Mouse (Mus musculus) neural tube, embryonic 12.5 days (tissue): ENCODE measurements around the gene Chst2. TPM values are rescaled to one million over a fixed set of nuclear protein-coding genes. Genes with fewer than 3 reads are reported as not detected.
A peak's percentile ranks its signal among the peaks of the same experiment; 100 is the strongest.

Source experiments
- ATAC-seq: fragments of 200-750 bp; cut with Nextera tagmentation; 2 replicates; pipeline ENCODE4 v1.8.0; 2017; ENCODE audit warnings: low read depth, mild to moderate bottlenecking, moderate TSS enrichment, moderate library complexity; ENCODE audit not compliant: low FRiP score
- H3K27ac ChIP-seq: fragments of 300-500 bp; sonication (generic); 2 replicates; pipeline ENCODE4 v1.5.1; 2016
- H3K27me3 ChIP-seq: fragments of 300-500 bp; sonication (generic); replicated peaks from 2 replicates; pipeline ENCODE4 v1.6.1; 2016; ENCODE audit warnings: mild to moderate bottlenecking
- H3K36me3 ChIP-seq: fragments of 300-500 bp; sonication (generic); 2 replicates; pipeline ENCODE4 v1.6.1; 2016; ENCODE audit warnings: mild to moderate bottlenecking
- H3K4me1 ChIP-seq: fragments of 300-500 bp; sonication (generic); 2 replicates; pipeline ENCODE4 v1.6.1; 2016
- H3K4me2 ChIP-seq: fragments of 300-500 bp; sonication (generic); replicated peaks from 2 replicates; pipeline ENCODE4 v1.6.1; 2016; ENCODE audit warnings: mild to moderate bottlenecking
- H3K4me3 ChIP-seq: fragments of 300-500 bp; sonication (generic); 2 replicates; pipeline ENCODE4 v1.5.1; 2016
- H3K9ac ChIP-seq: fragments of 300-500 bp; sonication (generic); 2 replicates; pipeline ENCODE4 v1.6.1; 2016; ENCODE audit warnings: mild to moderate bottlenecking
- H3K9me3 ChIP-seq: fragments of 300-500 bp; sonication (generic); 2 replicates; pipeline ENCODE4 v1.6.1; 2016; ENCODE audit warnings: mild to moderate bottlenecking
- WGBS: fragments of 180-500 bp; shearing (Covaris S2); methylation state at CpG from one replicate; pipeline ENCODE4 v1.1.7; 2016; 5-methylcytosine and 5-hydroxymethylcytosine counted together
- polyA plus RNA-seq: library from polyadenylated mRNA; unstranded; fragments of >200 nt; fragmentation: Nextera tagmentation; extraction: Ambion mirVana; gene quantifications from 2 replicates; pipeline ENCODE4 v1.2.1, GENCODE M21; 2016

Gene Chst2
- polyA plus RNA-seq: 6.5 and 8.2 TPM in 2 replicates

DNA sequence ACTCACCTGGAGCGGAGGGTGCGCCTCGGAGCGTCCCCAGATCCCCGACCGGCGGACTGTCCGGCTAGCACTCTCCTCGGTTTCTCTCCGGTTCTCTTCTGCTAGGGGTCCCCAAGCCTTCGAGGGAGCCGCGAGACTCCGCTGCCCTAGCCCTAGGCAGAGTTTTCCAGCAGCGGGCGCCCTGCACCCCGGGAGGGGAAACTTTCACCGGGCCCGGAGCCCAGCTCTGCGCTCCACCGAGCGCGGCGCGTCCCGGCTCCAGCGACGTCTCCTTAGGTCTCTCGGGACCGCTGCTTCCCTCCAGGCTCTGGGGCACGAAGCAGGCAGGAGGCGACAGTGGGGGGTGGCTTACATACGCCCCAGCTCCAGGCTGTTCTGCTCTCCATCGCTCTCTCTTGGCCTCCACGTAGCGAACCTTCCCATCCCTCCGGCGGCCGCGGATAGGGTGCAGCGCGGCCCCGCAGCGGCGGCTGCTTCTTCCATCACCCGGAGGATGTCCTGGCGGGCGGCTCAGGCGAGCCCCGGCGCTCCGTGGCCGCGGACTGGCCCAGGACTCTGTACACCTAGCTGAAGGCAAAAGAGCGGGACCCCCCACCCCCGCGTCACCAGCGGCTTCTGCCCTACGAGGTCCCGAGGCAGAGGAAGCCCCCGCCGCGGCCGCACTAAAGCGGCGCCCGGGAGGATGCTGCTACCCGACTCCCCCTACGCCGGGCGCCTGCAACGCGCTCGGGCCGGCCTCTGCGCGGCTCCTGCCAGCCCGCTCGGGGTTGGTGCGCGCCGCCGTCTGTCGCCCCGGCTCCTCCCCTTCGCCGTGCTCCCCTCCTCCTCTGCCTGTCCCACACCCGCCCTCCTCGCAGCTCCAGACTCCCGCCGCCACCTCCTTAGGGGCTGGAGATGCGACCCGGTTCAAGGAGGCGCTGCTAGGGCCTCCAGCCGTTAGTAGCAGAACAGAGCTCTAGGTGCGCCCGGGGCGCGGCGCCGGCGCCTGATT lies at the start of gene Chst2:
Gene Chst2, minus strand, starts transcription at position 152 of the 991 bp plus-strand sequence.
- H3K36me3 ChIP-seq: no peaks in the 10 kb centered on the region
- H3K9ac ChIP-seq: peak within 1 kb of the TSS; percentile 81
- peak within 1 kb of the TSS; percentile 26; the same call in 1 of the 2 replicates for H3K27ac ChIP-seq
- peak; percentile 93 for ATAC-seq
- H3K4me3 ChIP-seq: peak within 1 kb of the TSS; percentile 76
- 0 out of 2 replicates have a peak, but pooled peaks cover 6% of the 10 kb centered on the region for H3K27me3 ChIP-seq
- H3K4me2 ChIP-seq: peak within 1 kb of the TSS; percentile 98
- H3K4me1 ChIP-seq: peaks cover 17% of the 10 kb centered on the region
- H3K9me3 ChIP-seq: no peaks in the 10 kb centered on the region
- WGBS: under 1% methylated on average over 99 of the region's 102 CpGs

- Histone ChIP-seq H3K9ac (no peak overlapping the region), H3K27me3 (no peaks in the 10 kb centered on the region), H3K4me3 (no peak overlapping the region), H3K9me3 (no peaks in the 10 kb centered on the region), H3K4me1 (no peaks in the 10 kb centered on the region), H3K4me2 (no peak overlapping the region), H3K27ac (no peak overlapping the region), H3K36me3 (no peaks in the 10 kb centered on the region)
- 66% methylated on average over 3 of the region's 3 CpGs for WGBS
- ATAC-seq: no peak
Observed at GRCm38 (mm10) chr9:95451931-95452330, 45.4 kb upstream of the Chst2 start.

DNA sequence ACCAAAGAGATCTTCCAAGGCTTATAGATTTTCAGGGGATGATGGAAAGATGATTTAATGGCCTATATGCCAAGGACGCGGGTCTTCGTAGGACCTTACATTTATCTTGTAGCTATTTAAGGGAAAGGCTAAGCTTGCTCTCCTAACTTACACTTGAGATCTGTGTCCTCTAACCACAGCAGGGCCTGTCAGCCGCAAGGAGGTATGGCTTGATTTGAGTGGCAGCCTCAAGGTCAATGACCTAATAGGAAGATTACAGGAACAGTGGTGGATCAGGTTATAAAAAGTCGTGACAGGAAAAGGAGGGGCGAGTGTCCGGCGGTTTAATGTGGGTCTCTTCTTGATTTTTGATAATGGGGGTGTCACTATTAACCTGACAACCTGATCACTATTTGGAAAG lies 44.1 kb upstream of the Chst2 start:
- no peaks in the 10 kb centered on the region for H3K27me3 ChIP-seq
- H3K9ac ChIP-seq: no peak overlapping the region
- no peaks in the 10 kb centered on the region for H3K36me3 ChIP-seq
- H3K4me2 ChIP-seq: no peak overlapping the region
- no peak for ATAC-seq
- no peak overlapping the region for H3K27ac ChIP-seq
- no peaks in the 10 kb centered on the region for H3K4me1 ChIP-seq
- no peak overlapping the region for H3K4me3 ChIP-seq
- no peaks in the 10 kb centered on the region for H3K9me3 ChIP-seq
- 96% methylated on average over 8 of the region's 8 CpGs for WGBS

GRCm38 (mm10) chr9:95442321-95442731 lies 35.8 kb upstream of the Chst2 start:
- peak; percentile 72 for ATAC-seq
- WGBS: 14% methylated on average over 13 of the region's 13 CpGs
- Histone ChIP-seq H3K27me3 (no peaks in the 10 kb centered on the region), H3K36me3 (no peaks in the 10 kb centered on the region), H3K4me2 (peak overlapping the region; percentile 48), H3K27ac (no peak overlapping the region), H3K9me3 (no peaks in the 10 kb centered on the region), H3K4me1 (peaks cover 7% of the 10 kb centered on the region; the same call in 1 of the 2 replicates), H3K4me3 (peak overlapping the region; percentile 7; the same call in 1 of the 2 replicates), H3K9ac (no peak overlapping the region)

DNA sequence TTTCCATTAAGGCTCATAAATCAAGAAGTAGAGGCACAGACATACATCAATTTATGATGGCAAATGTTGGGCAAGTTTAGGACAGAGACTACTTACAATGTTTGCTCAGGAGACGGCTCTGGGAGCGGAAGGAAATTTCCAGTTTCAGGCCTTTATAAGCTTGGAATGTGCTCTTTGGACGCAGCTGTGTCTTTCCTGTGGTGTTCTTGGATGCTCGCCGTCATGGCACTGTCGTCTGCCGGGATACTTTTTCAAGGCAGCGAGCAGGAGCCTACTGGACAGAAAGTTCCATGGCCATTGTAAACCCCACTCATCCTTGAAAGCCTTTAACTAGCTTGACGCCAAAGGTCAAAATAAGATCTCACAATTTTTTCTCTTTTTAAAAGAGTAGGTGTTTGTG lies 31.4 kb upstream of the Chst2 start:
- no peak for ATAC-seq
- Histone ChIP-seq H3K36me3 (no peaks in the 10 kb centered on the region), H3K27me3 (no peaks in the 10 kb centered on the region), H3K9ac (no peak overlapping the region), H3K4me2 (no peak overlapping the region), H3K4me3 (no peak overlapping the region), H3K9me3 (no peaks in the 10 kb centered on the region), H3K4me1 (peaks cover 7% of the 10 kb centered on the region; the same call in 1 of the 2 replicates), H3K27ac (no peak overlapping the region)
- WGBS: 88% methylated on average over 9 of the region's 9 CpGs

GRCm38 (mm10) chr9:95436294-95436613 lies 29.7 kb upstream of the Chst2 start:
- H3K4me1 ChIP-seq: no peaks in the 10 kb centered on the region
- H3K9ac ChIP-seq: no peak overlapping the region
- ATAC-seq: no peak
- no peak overlapping the region for H3K4me2 ChIP-seq
- H3K27ac ChIP-seq: no peak overlapping the region
- H3K27me3 ChIP-seq: no peaks in the 10 kb centered on the region
- WGBS: 86% methylated on average over 4 of the region's 4 CpGs
- no peaks in the 10 kb centered on the region for H3K36me3 ChIP-seq
- H3K4me3 ChIP-seq: no peak overlapping the region
- H3K9me3 ChIP-seq: no peaks in the 10 kb centered on the region

DNA sequence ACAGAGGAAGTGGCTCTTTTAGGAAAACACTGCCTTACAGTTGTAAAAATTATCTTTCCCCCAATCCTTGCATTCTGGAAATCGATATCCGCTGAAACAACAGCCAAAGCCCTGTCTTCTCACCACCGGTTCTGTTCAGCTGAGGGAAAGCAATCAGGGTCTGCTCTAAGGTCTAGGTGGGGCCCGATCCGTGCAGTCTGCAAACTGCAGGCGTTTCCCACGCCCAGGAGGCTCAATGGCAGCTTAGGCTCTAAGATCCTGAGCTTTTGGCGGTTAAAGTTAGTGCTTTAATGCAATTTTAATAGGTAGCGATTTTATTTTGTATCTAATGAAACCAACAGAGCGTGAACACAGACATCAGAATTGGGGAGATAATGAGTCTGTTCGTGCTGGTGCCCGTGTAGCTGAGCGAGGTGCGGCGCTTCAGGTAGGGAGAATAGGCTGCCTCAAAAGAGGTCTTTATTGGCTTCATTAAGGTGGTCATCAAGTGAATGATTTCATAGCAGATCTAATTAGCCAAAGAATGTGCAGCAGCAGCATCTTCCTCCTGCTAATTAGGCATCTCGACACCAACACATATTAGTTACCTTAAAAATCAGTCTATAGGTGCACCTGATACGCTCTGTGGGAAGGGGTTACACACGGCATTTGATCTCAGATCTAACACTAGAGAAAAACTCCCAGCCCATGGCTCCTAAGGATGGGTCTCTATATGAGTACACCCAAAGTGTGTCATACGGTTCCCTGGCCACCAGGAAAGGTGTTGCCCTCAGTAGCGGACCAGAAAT lies 29.2 kb upstream of the Chst2 start:
- Histone ChIP-seq H3K4me3 (no peak overlapping the region), H3K27me3 (no peaks in the 10 kb centered on the region), H3K36me3 (no peaks in the 10 kb centered on the region), H3K4me1 (no peaks in the 10 kb centered on the region), H3K9ac (no peak overlapping the region), H3K27ac (no peak overlapping the region), H3K4me2 (no peak overlapping the region), H3K9me3 (no peaks in the 10 kb centered on the region)
- 78% methylated on average over 20 of the region's 20 CpGs for WGBS
- ATAC-seq: no peak

GRCm38 (mm10) chr9:95428277-95428676 lies 21.8 kb upstream of the Chst2 start:
- Histone ChIP-seq H3K9me3 (no peaks in the 10 kb centered on the region), H3K36me3 (no peaks in the 10 kb centered on the region), H3K27ac (no peak overlapping the region), H3K4me3 (no peak overlapping the region), H3K9ac (no peak overlapping the region), H3K4me2 (no peak overlapping the region), H3K4me1 (no peaks in the 10 kb centered on the region), H3K27me3 (no peaks in the 10 kb centered on the region)
- 78% methylated on average over 4 of the region's 4 CpGs for WGBS
- ATAC-seq: no peak

- H3K4me3 ChIP-seq: no peak overlapping the region
- no peak overlapping the region for H3K9ac ChIP-seq
- no peaks in the 10 kb centered on the region for H3K4me1 ChIP-seq
- H3K27me3 ChIP-seq: no peaks in the 10 kb centered on the region
- H3K9me3 ChIP-seq: no peaks in the 10 kb centered on the region
- ATAC-seq: no peak
- no peak overlapping the region for H3K4me2 ChIP-seq
- H3K27ac ChIP-seq: no peak overlapping the region
- H3K36me3 ChIP-seq: no peaks in the 10 kb centered on the region
Observed at GRCm38 (mm10) chr9:95413911-95414310, 7.4 kb upstream of the Chst2 start.

- H3K36me3 ChIP-seq: no peaks in the 10 kb centered on the region
- ATAC-seq: no peak
- H3K4me3 ChIP-seq: no peak overlapping the region
- H3K9ac ChIP-seq: no peak overlapping the region
- H3K4me1 ChIP-seq: peaks cover 7% of the 10 kb centered on the region; the same call in 1 of the 2 replicates
- no peaks in the 10 kb centered on the region for H3K27me3 ChIP-seq
- no peak overlapping the region for H3K27ac ChIP-seq
- H3K4me2 ChIP-seq: no peak overlapping the region
- 84% methylated on average over 4 of the region's 4 CpGs for WGBS
- no peaks in the 10 kb centered on the region for H3K9me3 ChIP-seq
Observed at GRCm38 (mm10) chr9:95412047-95412446, 5.5 kb upstream of the Chst2 start.

- H3K4me1 ChIP-seq: peaks cover 17% of the 10 kb centered on the region
- H3K36me3 ChIP-seq: no peaks in the 10 kb centered on the region
- H3K27me3 ChIP-seq: 0 out of 2 replicates have a peak, but pooled peaks cover 6% of the 10 kb centered on the region
- no peaks in the 10 kb centered on the region for H3K9me3 ChIP-seq
- peak overlapping the region; percentile 81 for H3K9ac ChIP-seq
- ATAC-seq: peak; percentile 22
- H3K4me2 ChIP-seq: peak overlapping the region; percentile 98
- peak overlapping the region; percentile 76 for H3K4me3 ChIP-seq
- H3K27ac ChIP-seq: 0 out of 2 replicates have a peak overlapping the region, but pooled peaks have one; percentile 17
- WGBS: under 1% methylated on average over 24 of the region's 24 CpGs
Observed at GRCm38 (mm10) chr9:95407586-95408220, 1.2 kb upstream of the Chst2 start.
